Mouse (Mus musculus) heart, adult 18-20 months (tissue): Measurements from ENCODE around the gene Chchd6. TPM values are rescaled to one million over a fixed set of nuclear protein-coding genes. Genes with fewer than 3 reads are reported as not detected.
A peak's percentile ranks its signal among the peaks of the same experiment; 100 is the strongest.

ENCODE experiments used
- DNase-seq, 2 experiments: peaks; one replicate each; pipeline ENCODE4 v3.0.0; 2021 to 2022; ENCODE audit warnings: mixed read lengths in 1 of 2
- total RNA-seq, 2 experiments: library from RNA; stranded (reverse); gene quantifications; 2 replicates each; pipeline ENCODE4 v1.2.3; 2021

Chchd6 gene
- total RNA-seq, 2 experiments from 2014 or later: 11.8 to 12.3 TPM

- DNase-seq: peak in 1 of 2 experiments; percentile 40
Observed at GRCm38 (mm10) chr6:89359771-89360708, 235.4 kb downstream of the Chchd6 start.

GRCm38 (mm10) chr6:89359192-89359591 is 236.3 kb downstream of the Chchd6 start:
- no peak for DNase-seq

DNA sequence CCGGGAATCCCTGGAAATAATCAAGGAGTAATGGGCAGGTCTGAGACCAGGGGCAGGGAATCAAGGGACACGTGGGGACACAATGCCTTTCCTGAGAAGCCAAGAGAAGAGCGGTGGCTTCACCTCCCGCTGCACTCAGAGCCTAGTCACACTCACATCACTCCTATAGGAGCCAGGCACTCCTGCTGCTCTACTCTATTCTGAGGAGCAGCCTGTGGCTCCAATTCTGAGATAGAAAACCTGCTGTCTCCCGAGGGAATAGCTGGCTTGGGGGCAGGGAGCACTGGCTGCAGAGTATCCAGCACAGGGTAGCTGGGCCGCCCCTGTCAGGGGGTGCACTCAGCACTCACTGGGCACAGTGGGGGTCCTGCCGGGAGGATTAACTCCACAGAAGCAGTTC is 239.8 kb downstream of the Chchd6 start:
- DNase-seq: no peak

- no peak for DNase-seq
Observed at GRCm38 (mm10) chr6:89354726-89355125, 240.7 kb downstream of the Chchd6 start.

- no peak for DNase-seq
Observed at GRCm38 (mm10) chr6:89354076-89354475, 241.4 kb downstream of the Chchd6 start.

DNA sequence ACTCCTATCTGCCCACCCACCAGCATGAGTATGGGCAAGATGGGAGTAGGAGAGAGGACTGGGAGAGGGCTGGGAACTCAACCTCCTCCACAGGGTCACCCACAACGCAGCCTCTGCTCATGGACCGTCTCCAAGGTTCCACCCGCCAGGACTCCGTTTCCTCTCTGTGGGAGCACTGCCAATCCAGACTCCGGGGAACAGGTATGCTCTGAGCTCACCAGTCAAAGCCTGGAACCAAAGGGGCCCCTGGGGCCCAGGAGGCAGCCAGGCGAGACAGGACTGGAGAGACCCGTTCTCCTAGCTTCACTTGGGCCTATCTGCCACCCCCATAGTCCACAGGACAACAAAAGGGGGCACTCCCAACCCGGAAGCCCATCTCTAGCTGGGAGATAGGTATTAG is 242.4 kb downstream of the Chchd6 start:
- DNase-seq: no peak

- peak; percentile 77 to 79 for DNase-seq
Observed at GRCm38 (mm10) chr6:89351441-89352137, 243.9 kb downstream of the Chchd6 start.

DNA sequence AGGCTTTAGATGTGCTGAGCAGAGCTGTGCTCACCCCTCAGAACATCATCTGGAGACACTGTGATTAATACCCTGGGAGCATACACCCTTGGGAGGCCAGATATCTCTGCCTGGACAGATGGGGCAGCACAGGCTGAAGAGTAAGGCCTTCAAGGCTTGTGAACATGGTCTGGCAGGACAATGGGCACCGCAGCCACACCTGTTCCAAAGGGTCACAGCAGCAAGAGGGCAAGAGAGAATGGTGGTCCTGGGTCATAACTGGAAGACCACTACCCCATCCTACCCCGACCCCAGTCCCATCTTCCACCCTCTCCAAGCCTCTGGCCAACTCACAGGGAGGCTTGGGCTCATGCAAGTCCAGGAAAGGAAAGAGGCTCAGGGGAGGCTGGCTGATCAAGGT is 244.9 kb downstream of the Chchd6 start:
- DNase-seq: no peak

DNA sequence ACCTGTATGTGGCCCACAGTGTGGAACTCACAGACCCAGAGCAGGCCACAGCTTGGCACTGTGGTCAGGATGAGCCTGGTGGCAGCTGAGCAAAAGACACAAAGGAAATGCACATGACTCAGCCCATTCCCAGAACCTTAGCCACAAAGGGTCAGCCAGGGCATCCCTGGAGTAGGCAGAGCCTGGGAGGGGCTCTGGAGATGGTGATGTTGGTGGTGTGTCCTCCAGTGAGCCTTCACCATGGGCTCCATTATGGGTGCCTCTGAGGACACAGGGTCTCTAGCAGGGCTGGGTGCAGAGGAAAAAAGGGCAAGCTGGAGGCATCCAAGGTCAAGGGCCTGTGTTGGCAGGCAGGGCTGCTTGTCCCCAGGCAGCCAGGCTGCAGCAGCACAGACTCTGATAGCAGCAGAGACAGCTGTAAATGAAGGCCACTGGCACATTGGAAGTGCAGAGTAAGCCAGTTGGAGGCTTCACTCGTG is 245.4 kb downstream of the Chchd6 start:
- DNase-seq: peak; percentile 60 to 68

- peak in 1 of 2 experiments; percentile 43 for DNase-seq
Observed at GRCm38 (mm10) chr6:89348363-89348762, 247.1 kb downstream of the Chchd6 start.

- peak in 1 of 2 experiments; percentile 52 for DNase-seq
Observed at GRCm38 (mm10) chr6:89347792-89348191, 247.7 kb downstream of the Chchd6 start.

DNA sequence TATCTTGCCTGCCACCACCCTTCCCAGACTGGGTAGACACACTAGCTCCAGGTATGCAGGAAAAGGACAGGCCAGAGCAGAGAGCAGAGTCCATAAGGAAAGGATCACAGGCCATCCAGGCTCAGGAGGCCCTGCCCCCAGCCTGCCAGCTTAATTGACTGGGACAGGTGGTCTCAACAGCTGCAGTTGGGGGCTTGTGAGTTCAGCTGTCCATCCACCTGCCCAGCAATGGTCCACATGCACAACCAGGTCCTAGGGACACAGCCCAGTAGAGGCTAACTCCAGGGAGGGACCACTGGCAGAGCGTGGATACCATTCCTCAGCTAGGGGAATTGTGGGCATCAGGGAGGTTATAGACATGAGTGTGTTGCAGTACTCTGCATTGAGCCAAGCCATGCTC is 249.6 kb downstream of the Chchd6 start:
- no peak for DNase-seq

DNA sequence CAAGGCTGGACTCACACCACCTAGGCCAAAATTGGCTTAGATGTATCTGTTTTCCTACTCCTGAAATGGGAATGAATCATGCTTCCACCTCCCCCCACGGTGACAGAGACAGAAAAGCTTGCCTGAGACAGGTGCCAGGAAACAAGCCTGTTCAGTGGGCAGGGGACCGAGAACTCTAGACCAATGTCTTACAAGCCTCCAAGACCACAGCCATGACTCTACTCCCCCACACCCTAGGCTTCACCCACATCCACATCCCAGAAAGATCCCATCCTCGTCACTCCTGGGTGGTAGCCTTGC is 250.0 kb downstream of the Chchd6 start:
- no peak for DNase-seq

- DNase-seq: peak; percentile 91 to 93
Observed at GRCm38 (mm10) chr6:89344613-89345485, 250.6 kb downstream of the Chchd6 start.

- no peak for DNase-seq
Observed at GRCm38 (mm10) chr6:89341981-89342380, 253.5 kb downstream of the Chchd6 start.

- DNase-seq: peak; percentile 82 to 83
Observed at GRCm38 (mm10) chr6:89339447-89339846, 256.0 kb downstream of the Chchd6 start.

GRCm38 (mm10) chr6:89338733-89339132 is 256.7 kb downstream of the Chchd6 start:
- peak in 1 of 2 experiments; percentile 34 for DNase-seq

GRCm38 (mm10) chr6:89337574-89337973 is 257.9 kb downstream of the Chchd6 start:
- peak in 1 of 2 experiments; percentile 62 for DNase-seq

- DNase-seq: no peak
Observed at GRCm38 (mm10) chr6:89333964-89334702, 261.3 kb downstream of the Chchd6 start.
